Mouse (Mus musculus) neural tube, embryonic 15.5 days (tissue): ENCODE measurements at regions not wholly inside any gene's neighbourhood (a gene's known extent, or its start where the extent isn't known, plus 50 kb on each side); places are given as distances from the start of the nearest gene placed in this dataset.

Experiments used
- ATAC-seq: fragments of 200-750 bp; cut with Nextera tagmentation; 2 replicates; pipeline ENCODE4 v1.8.0; 2017; ENCODE audit warnings: mild to moderate bottlenecking, moderate TSS enrichment, moderate library complexity; ENCODE audit not compliant: low FRiP score
- H3K27ac ChIP-seq: fragments of 300-500 bp; sonication (generic); replicated peaks from 2 replicates; pipeline ENCODE4 v1.5.1; 2015; ENCODE audit warnings: mild to moderate bottlenecking, inconsistent platforms
- H3K27me3 ChIP-seq: fragments of 300-500 bp; sonication (generic); replicated peaks from 2 replicates; pipeline ENCODE4 v1.6.1; 2015; ENCODE audit warnings: inconsistent platforms
- H3K36me3 ChIP-seq: fragments of 300-500 bp; sonication (generic); 2 replicates; pipeline ENCODE4 v1.6.1; 2015; ENCODE audit warnings: inconsistent platforms
- H3K4me1 ChIP-seq: fragments of 300-500 bp; sonication (generic); 2 replicates; pipeline ENCODE4 v1.6.1; 2015; ENCODE audit warnings: inconsistent platforms
- H3K4me2 ChIP-seq: fragments of 300-500 bp; sonication (generic); 2 replicates; pipeline ENCODE4 v1.6.1; 2015; ENCODE audit warnings: inconsistent platforms, mild to moderate bottlenecking, moderate library complexity
- H3K4me3 ChIP-seq: fragments of 300-500 bp; sonication (generic); replicated peaks from 2 replicates; pipeline ENCODE4 v1.5.1; 2015; ENCODE audit warnings: mild to moderate bottlenecking, inconsistent platforms
- H3K9ac ChIP-seq: fragments of 300-500 bp; sonication (generic); replicated peaks from 2 replicates; pipeline ENCODE4 v1.6.1; 2015; ENCODE audit warnings: mild to moderate bottlenecking, inconsistent platforms
- H3K9me3 ChIP-seq: fragments of 300-500 bp; sonication (generic); replicated peaks from 2 replicates; pipeline ENCODE4 v1.6.1; 2016; ENCODE audit warnings: inconsistent platforms
- WGBS: fragments of 180-500 bp; shearing (Covaris S2); methylation state at CpG from one replicate; pipeline ENCODE4 v1.1.7; 2015; ENCODE audit warnings: mixed read lengths; 5-methylcytosine and 5-hydroxymethylcytosine counted together

DNA sequence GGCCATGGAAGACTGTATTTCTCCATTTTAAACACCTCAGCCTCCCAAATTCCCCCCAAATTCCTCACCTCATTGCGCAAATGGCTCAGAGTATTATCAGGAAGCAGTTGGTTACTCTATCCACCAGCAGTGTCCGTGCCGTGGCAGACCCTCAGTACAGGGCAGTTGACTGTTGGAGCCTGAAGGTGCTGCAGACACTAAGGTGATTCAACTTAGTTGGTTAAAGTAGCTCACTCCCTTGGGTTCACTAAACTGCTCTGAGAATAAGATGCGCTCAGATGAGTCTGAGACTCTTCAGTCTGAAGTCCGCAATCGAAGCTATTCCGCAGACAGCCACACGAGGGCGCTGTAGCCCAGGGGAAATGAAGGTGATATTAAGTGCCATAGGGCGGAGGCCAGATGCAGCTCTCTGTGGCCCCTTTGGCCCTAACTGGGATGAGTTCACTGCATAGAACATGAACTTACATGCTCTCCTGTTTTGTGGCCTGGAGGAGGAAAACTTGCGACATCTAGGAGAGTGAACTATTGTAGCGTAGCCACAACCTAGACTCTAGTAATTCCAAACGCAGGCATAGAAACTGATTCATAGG lies 62.9 kb downstream of the Amer3 start:
- peaks cover 2% of the 10 kb centered on the region; the same call in 1 of the 2 replicates for H3K4me1 ChIP-seq
- no peaks in the 10 kb centered on the region for H3K27me3 ChIP-seq
- no peak overlapping the region for H3K4me3 ChIP-seq
- no peaks in the 10 kb centered on the region for H3K36me3 ChIP-seq
- peak; percentile 73; the same call in 1 of the 2 replicates for ATAC-seq
- no peak overlapping the region for H3K4me2 ChIP-seq
- H3K9me3 ChIP-seq = no peaks in the 10 kb centered on the region
- WGBS = 35% methylated on average over 13 of the region's 13 CpGs
- no peak overlapping the region for H3K9ac ChIP-seq
- H3K27ac ChIP-seq = no peak overlapping the region

DNA sequence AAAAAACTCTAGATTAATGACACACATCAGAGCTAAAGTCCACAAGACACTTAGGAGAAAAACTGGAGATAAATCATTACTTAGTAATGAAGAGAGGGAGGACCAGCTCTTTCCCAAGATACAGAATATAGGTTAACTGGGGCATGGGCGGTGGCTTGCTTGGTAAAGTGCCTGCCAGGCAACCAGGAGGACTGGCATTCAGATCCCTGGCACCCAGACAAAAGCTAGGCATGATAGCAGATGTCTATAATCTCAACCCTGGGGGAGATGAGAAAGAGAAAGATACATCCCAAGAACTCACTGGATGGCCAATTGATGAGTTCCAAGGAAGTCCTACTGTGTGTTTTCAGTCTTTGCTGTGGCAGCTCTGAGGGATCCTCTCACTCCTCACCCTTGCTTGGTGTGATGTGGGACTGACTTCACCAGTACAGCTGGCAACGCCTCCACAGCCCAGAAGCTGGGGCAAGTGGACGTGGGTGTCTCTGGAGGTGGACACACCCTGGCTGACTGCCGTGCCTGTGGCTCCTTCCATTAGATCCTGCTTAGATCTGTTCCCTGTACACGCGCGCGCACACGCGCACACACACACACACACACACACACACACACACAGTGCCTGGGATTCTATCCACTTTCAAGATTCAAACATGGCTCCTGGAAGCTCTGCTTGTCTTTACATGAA lies 74.6 kb downstream of the Amer3 start:
- no peak overlapping the region for H3K9ac ChIP-seq
- H3K27me3 ChIP-seq = no peaks in the 10 kb centered on the region
- H3K4me1 ChIP-seq = no peaks in the 10 kb centered on the region
- H3K27ac ChIP-seq = no peak overlapping the region
- H3K4me3 ChIP-seq = no peak overlapping the region
- 92% methylated on average over 10 of the region's 10 CpGs for WGBS
- no peaks in the 10 kb centered on the region for H3K36me3 ChIP-seq
- H3K9me3 ChIP-seq = no peaks in the 10 kb centered on the region
- no peak for ATAC-seq
- no peak overlapping the region for H3K4me2 ChIP-seq

DNA sequence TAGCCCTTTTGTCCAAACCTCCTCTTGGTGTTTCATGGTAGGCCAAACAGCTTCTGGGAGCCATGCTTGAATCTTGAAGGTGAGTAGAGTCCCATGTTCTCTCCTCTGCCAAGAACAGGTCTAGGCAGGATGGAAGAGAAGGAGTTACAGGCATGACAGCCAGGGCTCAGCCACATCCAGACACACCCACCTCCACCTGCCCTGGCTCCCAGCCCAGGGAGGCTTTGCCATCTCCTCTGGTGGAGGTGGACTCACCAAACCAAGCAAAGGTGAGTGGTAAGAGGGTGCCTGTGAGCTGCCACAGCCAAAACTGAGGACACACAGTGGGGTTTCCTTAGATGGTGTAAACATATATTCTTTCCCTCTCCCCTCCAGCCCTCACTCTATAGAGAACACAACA lies 78.0 kb downstream of the Amer3 start:
- Histone ChIP-seq H3K27ac (no peak overlapping the region), H3K4me2 (no peak overlapping the region), H3K9me3 (no peaks in the 10 kb centered on the region), H3K36me3 (no peaks in the 10 kb centered on the region), H3K9ac (no peak overlapping the region), H3K4me3 (no peak overlapping the region), H3K4me1 (no peaks in the 10 kb centered on the region), H3K27me3 (no peaks in the 10 kb centered on the region)
- no peak for ATAC-seq

DNA sequence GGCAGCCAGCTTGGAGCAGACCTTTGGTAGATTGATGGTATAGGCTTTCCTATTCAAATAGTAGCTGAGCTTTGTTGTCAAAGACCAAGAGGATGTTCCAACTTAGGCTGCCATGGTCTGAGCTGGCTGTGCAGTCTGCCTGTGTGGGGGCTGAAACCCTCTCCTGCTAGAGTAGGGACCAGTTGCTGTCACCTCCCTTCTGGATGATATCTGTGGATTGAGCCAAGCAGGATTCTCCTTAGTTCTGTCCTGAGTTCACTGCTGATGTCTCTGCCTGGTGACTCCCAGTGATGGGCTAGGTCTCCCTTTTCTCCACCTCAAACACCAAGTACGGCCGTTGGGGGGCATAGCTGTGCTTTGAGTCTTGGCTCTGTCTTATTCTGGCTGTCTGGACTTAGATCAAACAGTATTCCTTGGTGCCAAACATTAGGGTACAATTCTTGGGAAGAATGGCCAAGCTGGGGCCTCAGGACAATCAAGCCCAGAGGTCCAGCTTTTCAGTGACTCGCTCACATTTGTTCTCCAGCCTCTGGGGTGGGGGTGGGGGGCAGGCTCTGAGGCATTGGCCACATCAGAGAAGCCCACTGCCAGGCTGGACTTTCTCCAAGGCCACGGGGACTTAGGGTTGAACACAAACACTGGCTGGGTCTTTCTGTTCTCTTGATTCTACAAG lies 84.6 kb downstream of the Amer3 start:
- Histone ChIP-seq H3K27me3 (no peaks in the 10 kb centered on the region), H3K4me3 (no peak overlapping the region), H3K27ac (peak overlapping the region; percentile 85), H3K9ac (no peak overlapping the region), H3K4me2 (no peak overlapping the region), H3K9me3 (no peaks in the 10 kb centered on the region), H3K36me3 (no peaks in the 10 kb centered on the region), H3K4me1 (peaks cover 14% of the 10 kb centered on the region)
- peak; percentile 49; the same call in 1 of the 2 replicates for ATAC-seq
- WGBS = 57% methylated on average over 4 of the region's 4 CpGs

DNA sequence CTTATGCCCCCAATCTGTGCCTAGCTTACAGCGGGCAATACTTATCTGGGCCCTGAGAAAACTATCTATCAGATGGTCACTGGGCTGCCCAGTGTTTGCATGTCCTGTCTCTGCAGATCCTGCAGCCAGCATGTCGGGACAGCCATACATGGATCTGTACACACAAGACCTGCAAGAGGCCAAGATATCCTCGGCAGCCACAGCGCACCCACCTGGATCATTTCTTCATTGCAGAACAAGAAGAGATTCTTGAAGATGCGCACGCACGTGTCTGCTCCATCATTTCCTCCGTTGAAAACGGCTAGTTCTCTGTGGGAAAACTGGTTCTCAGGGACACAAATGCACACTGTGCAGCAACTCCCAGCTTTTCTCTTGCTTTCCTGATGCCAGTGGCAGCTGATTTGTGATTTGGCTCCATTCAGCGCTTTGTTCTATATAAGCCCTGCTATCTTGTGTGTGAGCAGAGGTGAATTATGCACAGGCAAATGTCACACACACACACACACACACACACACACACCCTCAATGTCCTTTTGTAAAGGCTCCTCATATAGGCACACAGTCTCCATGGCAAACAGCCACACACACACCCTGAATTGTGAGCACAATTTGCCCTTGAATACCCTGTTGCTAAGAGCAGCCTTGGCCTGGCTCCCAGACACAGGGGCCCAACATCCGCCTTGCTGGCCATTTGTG lies 85.5 kb downstream of the Amer3 start:
- Histone ChIP-seq H3K27ac (peak overlapping the region; percentile 85), H3K4me3 (no peak overlapping the region), H3K9me3 (no peaks in the 10 kb centered on the region), H3K9ac (no peak overlapping the region), H3K36me3 (no peaks in the 10 kb centered on the region), H3K4me2 (peak overlapping the region; percentile 13; the same call in 1 of the 2 replicates), H3K27me3 (no peaks in the 10 kb centered on the region), H3K4me1 (peaks cover 14% of the 10 kb centered on the region)
- 37% methylated on average over 11 of the region's 11 CpGs for WGBS
- ATAC-seq = peak; percentile 68

DNA sequence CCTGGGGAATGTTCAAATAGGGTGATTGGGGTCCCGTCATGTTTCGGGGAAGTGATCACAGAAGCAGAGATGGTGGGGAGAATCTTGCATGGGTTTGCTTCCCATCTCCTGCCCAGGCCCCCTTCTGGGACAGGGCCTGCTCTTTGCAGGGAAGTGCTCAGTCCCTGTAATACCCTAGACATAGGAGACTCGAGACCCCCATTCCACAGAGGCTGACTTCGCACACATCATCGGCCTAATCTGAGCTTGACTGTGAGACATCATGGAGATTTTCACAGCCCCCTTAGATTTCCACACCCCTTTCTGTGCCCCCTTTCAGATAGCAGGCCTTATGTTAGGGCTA lies 86.0 kb downstream of the Amer3 start:
- Histone ChIP-seq H3K4me3 (no peak overlapping the region), H3K27me3 (no peaks in the 10 kb centered on the region), H3K4me2 (no peak overlapping the region), H3K9ac (no peak overlapping the region), H3K27ac (peak overlapping the region; percentile 83), H3K9me3 (no peaks in the 10 kb centered on the region), H3K4me1 (peaks cover 14% of the 10 kb centered on the region), H3K36me3 (no peaks in the 10 kb centered on the region)
- WGBS = 41% methylated on average over 5 of the region's 5 CpGs
- ATAC-seq = no peak

DNA sequence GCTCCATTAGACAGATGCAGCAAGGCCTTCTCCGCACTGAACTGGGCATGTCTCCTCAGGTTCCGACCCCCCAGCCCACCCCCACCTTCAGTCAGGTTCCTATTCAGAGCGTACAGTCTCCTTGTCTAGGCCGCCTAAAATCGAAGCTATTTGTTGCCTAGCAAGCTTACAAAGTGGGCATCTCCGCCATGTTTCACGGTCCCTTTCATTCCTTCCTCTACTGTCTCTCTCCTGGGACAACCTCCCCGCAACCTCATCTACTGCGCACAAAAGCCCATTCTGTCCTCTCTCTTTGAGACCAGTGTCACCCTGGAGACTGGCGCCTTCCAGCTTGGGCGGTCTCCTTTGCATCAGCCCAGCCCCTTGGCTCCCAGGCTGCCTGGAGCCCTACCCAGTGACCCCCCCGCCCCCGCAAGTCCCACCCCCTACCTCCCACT lies 86.8 kb downstream of the Amer3 start:
- H3K9me3 ChIP-seq = no peaks in the 10 kb centered on the region
- H3K9ac ChIP-seq = no peak overlapping the region
- peaks cover 14% of the 10 kb centered on the region for H3K4me1 ChIP-seq
- H3K27ac ChIP-seq = peak overlapping the region; percentile 83
- H3K4me3 ChIP-seq = no peak overlapping the region
- ATAC-seq = peak; percentile 85
- WGBS = 14% methylated on average over 13 of the region's 13 CpGs
- H3K4me2 ChIP-seq = peak overlapping the region; percentile 11; the same call in 1 of the 2 replicates
- H3K36me3 ChIP-seq = no peaks in the 10 kb centered on the region
- no peaks in the 10 kb centered on the region for H3K27me3 ChIP-seq

DNA sequence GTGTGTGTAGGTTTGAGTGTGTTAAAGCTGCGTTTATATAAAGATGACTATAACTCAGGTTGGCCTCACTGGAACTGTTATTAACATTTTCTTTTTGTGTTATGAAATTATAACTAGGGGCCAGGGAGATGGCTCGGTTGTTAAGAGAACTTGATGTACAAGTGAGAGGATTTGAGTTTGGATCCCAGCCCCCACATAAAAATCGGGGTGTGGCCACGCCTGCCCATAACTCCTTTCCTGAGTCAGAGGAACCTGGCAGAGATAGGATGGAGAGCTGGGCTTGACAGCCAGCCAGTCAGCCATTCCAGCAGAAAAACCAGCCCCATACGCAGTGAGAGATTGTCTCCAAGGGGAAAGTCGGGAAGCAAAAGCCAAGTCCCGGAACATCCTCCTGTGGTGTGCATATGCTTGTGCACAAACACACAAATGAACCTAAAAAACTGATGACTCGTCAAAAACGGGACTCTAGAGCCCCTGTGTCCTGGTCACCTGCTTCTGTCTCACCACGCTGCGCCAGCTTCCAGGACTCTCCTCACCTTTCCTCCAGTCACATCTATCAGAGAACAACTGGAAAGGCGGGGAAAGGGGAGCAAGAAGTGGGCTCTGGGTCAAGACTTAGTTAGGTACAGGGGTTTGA lies 97.8 kb downstream of the Amer3 start:
- Histone ChIP-seq H3K4me1 (peaks cover 26% of the 10 kb centered on the region), H3K36me3 (no peaks in the 10 kb centered on the region), H3K4me2 (peak overlapping the region; percentile 98), H3K27me3 (peaks cover 29% of the 10 kb centered on the region), H3K9me3 (no peaks in the 10 kb centered on the region), H3K9ac (no peak overlapping the region), H3K27ac (no peak overlapping the region), H3K4me3 (peak overlapping the region; percentile 55)
- WGBS = 51% methylated on average over 12 of the region's 12 CpGs
- no peak for ATAC-seq

DNA sequence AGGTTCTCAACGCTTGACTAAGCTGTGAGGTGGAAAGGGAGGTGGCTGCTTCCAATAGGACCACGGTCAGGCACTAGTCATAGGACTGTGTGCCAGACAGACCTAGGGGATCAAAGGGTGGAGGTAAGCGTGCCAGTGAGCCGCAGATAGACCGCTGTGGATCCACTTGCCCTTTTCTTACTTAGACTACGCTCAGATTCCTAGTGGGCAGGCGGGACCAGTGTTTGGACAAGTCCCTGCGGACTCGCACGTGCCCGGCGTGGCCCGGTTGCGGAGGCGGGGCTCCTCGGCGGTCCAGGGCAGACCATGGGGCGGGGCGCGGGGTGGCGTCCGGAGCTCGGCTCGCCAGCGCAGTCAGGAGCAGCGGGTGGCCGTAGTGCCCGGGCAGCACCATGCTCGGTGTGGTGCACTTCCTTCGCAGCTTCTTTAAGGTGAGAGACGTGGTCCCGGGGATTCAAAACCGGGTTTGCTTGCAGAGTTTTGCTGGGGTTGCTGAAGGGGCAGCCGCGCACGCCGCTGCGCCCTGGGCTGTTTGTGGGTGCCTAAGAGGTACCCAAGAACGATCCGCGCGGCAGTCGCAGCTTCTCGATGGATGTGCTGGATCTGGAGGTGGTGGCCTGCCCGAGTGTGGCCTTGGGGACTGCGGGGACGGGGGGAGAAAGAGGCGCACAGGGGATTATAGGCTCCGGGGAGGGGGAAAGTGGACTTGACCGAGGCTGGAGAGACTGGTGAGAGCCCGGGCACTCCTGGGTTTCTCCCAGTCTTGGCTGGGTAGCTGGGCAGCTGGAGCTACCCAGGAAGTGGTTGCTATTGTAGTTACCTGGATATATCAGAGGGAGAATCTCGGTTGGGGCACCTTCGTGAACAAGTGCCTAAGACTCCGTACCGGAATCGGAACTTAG lies 98.6 kb downstream of the Amer3 start:
- Histone ChIP-seq H3K9ac (peak overlapping the region; percentile 48), H3K27ac (peak overlapping the region; percentile 71), H3K9me3 (no peaks in the 10 kb centered on the region), H3K36me3 (no peaks in the 10 kb centered on the region), H3K4me2 (peak overlapping the region; percentile 98), H3K4me1 (peaks cover 29% of the 10 kb centered on the region), H3K4me3 (peak overlapping the region; percentile 55), H3K27me3 (peaks cover 29% of the 10 kb centered on the region)
- WGBS = under 1% methylated on average over 56 of the region's 56 CpGs
- ATAC-seq = peak; percentile 78

DNA sequence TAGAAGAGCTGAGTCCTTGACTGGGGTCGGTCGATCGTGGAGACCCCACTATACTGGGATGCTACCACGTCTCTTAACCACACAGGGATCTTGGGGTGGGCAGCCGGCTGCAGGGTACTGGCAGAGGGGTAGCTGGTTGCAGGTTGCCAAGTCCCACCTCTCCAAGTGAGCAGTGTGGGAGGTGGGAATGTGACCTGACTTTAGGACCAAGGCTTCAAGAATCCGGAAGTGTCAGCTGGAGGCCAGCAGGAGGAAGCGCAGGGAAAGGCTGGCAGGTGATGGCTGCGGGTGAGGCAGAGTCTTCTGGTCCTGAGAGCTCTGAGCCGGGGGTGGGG lies 99.2 kb downstream of the Amer3 start:
- H3K9me3 ChIP-seq = no peaks in the 10 kb centered on the region
- H3K4me3 ChIP-seq = peak overlapping the region; percentile 55
- H3K36me3 ChIP-seq = no peaks in the 10 kb centered on the region
- ATAC-seq = peak; percentile 52; the same call in 1 of the 2 replicates
- peak overlapping the region; percentile 71; the same call in 1 of the 2 replicates for H3K27ac ChIP-seq
- peak overlapping the region; percentile 48 for H3K9ac ChIP-seq
- peak overlapping the region; percentile 98 for H3K4me2 ChIP-seq
- H3K27me3 ChIP-seq = peaks cover 29% of the 10 kb centered on the region
- 0% methylated on average over 9 of the region's 9 CpGs for WGBS
- peaks cover 29% of the 10 kb centered on the region for H3K4me1 ChIP-seq

DNA sequence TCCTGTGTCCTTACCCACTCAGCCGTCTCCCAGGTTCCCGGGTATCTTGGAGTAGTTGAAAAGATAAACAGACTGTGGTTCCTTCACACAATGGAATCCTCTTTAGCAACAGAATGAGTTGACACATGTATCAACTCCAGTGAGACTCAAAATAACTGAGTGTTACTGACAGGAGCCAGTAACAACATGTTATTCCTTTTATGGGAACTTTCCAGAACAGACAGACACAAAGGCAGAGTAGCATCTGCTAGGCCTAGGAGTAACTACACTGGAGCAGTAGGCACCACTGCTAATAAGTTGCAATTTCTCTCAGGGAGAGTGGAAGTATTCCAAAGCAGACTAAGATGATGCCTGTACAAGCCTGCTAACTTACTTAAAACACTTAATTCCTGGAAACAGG lies 107.1 kb downstream of the Amer3 start:
- Histone ChIP-seq H3K36me3 (no peaks in the 10 kb centered on the region), H3K27ac (no peak overlapping the region), H3K4me1 (peaks cover 2% of the 10 kb centered on the region; the same call in 1 of the 2 replicates), H3K4me2 (no peak overlapping the region), H3K27me3 (no peaks in the 10 kb centered on the region), H3K9ac (no peak overlapping the region), H3K4me3 (no peak overlapping the region), H3K9me3 (no peaks in the 10 kb centered on the region)
- ATAC-seq = no peak
- WGBS = 61% methylated on average over 2 of the region's 2 CpGs
